Mouse (Mus musculus) layer of hippocampus, postnatal 25 days (tissue): ENCODE data around the gene Rcan1. TPM values are rescaled to one million over a fixed set of nuclear protein-coding genes. Genes with fewer than 3 reads are reported as not detected.
"Not testable (repeated sequence)": the region's sequence is repeated elsewhere in the genome, so short reads cannot be mapped to it uniquely, and the experiment has no call there.

Source experiments
- DNase-seq, 2 experiments: peaks; one replicate each; pipeline ENCODE4 v3.0.0; 2022; ENCODE audit warnings: mixed read lengths in 2 of 2, low spot score in 1 of 2; ENCODE audit errors: extremely low spot score in 1 of 2
- total RNA-seq, 2 experiments: library from RNA; stranded (reverse); gene quantifications; 2 replicates each; pipeline ENCODE4 v1.2.3; 2021

Rcan1 gene
- total RNA-seq, 2 experiments from 2014 or later = 40.2 to 44.9 TPM

- DNase-seq = no peak
These were observed 29.5 kb downstream of the Rcan1 start for GRCm38 (mm10) chr16:92441203-92441602.

GRCm38 (mm10) chr16:92440229-92440628 is 30.4 kb downstream of the Rcan1 start:
- no peak for DNase-seq

GRCm38 (mm10) chr16:92439775-92440174 is 30.9 kb downstream of the Rcan1 start:
- no peak for DNase-seq

- no peak for DNase-seq
These were observed 35.2 kb downstream of the Rcan1 start for GRCm38 (mm10) chr16:92435431-92435985.

GRCm38 (mm10) chr16:92433176-92433575 is 37.5 kb downstream of the Rcan1 start:
- no peak for DNase-seq

- no peak for DNase-seq
These were observed 39.9 kb downstream of the Rcan1 start for GRCm38 (mm10) chr16:92430731-92431130.

GRCm38 (mm10) chr16:92428197-92428950 is 42.3 kb downstream of the Rcan1 start:
- DNase-seq = no peak

- no peak for DNase-seq
These were observed 44.0 kb downstream of the Rcan1 start for GRCm38 (mm10) chr16:92426708-92427107.

GRCm38 (mm10) chr16:92425875-92426274 is 44.8 kb downstream of the Rcan1 start:
- no peak for DNase-seq

GRCm38 (mm10) chr16:92423363-92423762 is 47.3 kb downstream of the Rcan1 start:
- DNase-seq = no peak

GRCm38 (mm10) chr16:92422435-92423362 is 48.0 kb downstream of the Rcan1 start:
- DNase-seq = no peak

- no peak for DNase-seq
These were observed 49.3 kb downstream of the Rcan1 start for GRCm38 (mm10) chr16:92421147-92421934.

- no peak for DNase-seq
These were observed 50.0 kb downstream of the Rcan1 start for GRCm38 (mm10) chr16:92420641-92421040.

GRCm38 (mm10) chr16:92419099-92419498 is 51.6 kb downstream of the Rcan1 start:
- no peak for DNase-seq

- DNase-seq = no peak
These were observed 53.4 kb downstream of the Rcan1 start for GRCm38 (mm10) chr16:92417267-92417666.

GRCm38 (mm10) chr16:92415702-92416118 is 55.0 kb downstream of the Rcan1 start:
- DNase-seq = no peak

GRCm38 (mm10) chr16:92415038-92415437 is 55.6 kb downstream of the Rcan1 start:
- not testable (repeated sequence) for DNase-seq

GRCm38 (mm10) chr16:92412888-92413287 is 57.8 kb downstream of the Rcan1 start:
- no peak for DNase-seq

GRCm38 (mm10) chr16:92411981-92412706 is 58.5 kb downstream of the Rcan1 start:
- DNase-seq = no peak

- no peak for DNase-seq
These were observed 60.3 kb downstream of the Rcan1 start for GRCm38 (mm10) chr16:92410344-92410743.
